Mouse (Mus musculus): Measurements from ENCODE around the gene Prdm1.

The Prdm1 gene

GRCm38 (mm10) chr10:44456757-44457595 is 71.3 kb downstream of the Prdm1 start:
- in situ Hi-C loops (cut with MboI, MseI) = loop anchor here (10.0 kb wide), 3 partner anchors 68 to 548 kb away; partner anchors contain the start of gene Prdm1

GRCm38 (mm10) chr10:44454753-44455152 is 73.5 kb downstream of the Prdm1 start:
- in situ Hi-C loops (cut with MboI, MseI) = loop anchor here (10.0 kb wide), 3 partner anchors 70 to 550 kb away; partner anchors contain the start of gene Prdm1

- in situ Hi-C loops (cut with MboI, MseI) = loop anchor here (10.0 kb wide), 3 partner anchors 71 to 551 kb away; partner anchors contain the start of gene Prdm1
These were observed 74.2 kb downstream of the Prdm1 start for GRCm38 (mm10) chr10:44454111-44454510.

- in situ Hi-C loops (cut with MboI, MseI) = loop anchor here (10.0 kb wide), 3 partner anchors 74 to 554 kb away; partner anchors contain the start of gene Prdm1
These were observed 77.5 kb downstream of the Prdm1 start for GRCm38 (mm10) chr10:44450835-44451234.

GRCm38 (mm10) chr10:44450108-44450507 is 78.2 kb downstream of the Prdm1 start:
- in situ Hi-C loops (cut with MboI, MseI) = loop anchor here (10.0 kb wide), 3 partner anchors 75 to 555 kb away; partner anchors contain the start of gene Prdm1

GRCm38 (mm10) chr10:44449666-44450065 is 78.6 kb downstream of the Prdm1 start:
- in situ Hi-C loops (cut with MboI, MseI) = loop anchor here (5.0 to 10.0 kb wide), 4 partner anchors 67 to 555 kb away; partner anchors contain the start of gene Prdm1

- in situ Hi-C loops (cut with MboI, MseI) = loop anchor here (5.0 kb wide), 1 partner anchor 66 kb away; no protein-coding TSS in a partner anchor
These were observed 80.1 kb downstream of the Prdm1 start for GRCm38 (mm10) chr10:44448165-44448564.

GRCm38 (mm10) chr10:44447406-44448139 is 80.7 kb downstream of the Prdm1 start:
- in situ Hi-C loops (cut with MboI, MseI) = loop anchor here (5.0 kb wide), 1 partner anchor 65 kb away; no protein-coding TSS in a partner anchor

GRCm38 (mm10) chr10:44447001-44447400 is 81.3 kb downstream of the Prdm1 start:
- in situ Hi-C loops (cut with MboI, MseI) = loop anchor here (5.0 kb wide), 1 partner anchor 65 kb away; no protein-coding TSS in a partner anchor

- in situ Hi-C loops (cut with MboI, MseI) = no loop called here
These were observed 83.9 kb downstream of the Prdm1 start for GRCm38 (mm10) chr10:44444415-44444814.

GRCm38 (mm10) chr10:44443696-44444095 is 84.6 kb downstream of the Prdm1 start:
- in situ Hi-C loops (cut with MboI, MseI) = no loop called here

GRCm38 (mm10) chr10:44439732-44440131 is 88.6 kb downstream of the Prdm1 start:
- in situ Hi-C loops (cut with MboI, MseI) = no loop called here

GRCm38 (mm10) chr10:44437614-44438013 is 90.7 kb downstream of the Prdm1 start:
- in situ Hi-C loops (cut with MboI, MseI) = no loop called here

- in situ Hi-C loops (cut with MboI, MseI) = no loop called here
These were observed 92.3 kb downstream of the Prdm1 start for GRCm38 (mm10) chr10:44435956-44436355.

- in situ Hi-C loops (cut with MboI, MseI) = no loop called here
These were observed 93.6 kb downstream of the Prdm1 start for GRCm38 (mm10) chr10:44434702-44435181.

GRCm38 (mm10) chr10:44432235-44432634 is 96.1 kb downstream of the Prdm1 start:
- in situ Hi-C loops (cut with MboI, MseI) = no loop called here

- in situ Hi-C loops (cut with MboI, MseI) = no loop called here
These were observed 96.6 kb downstream of the Prdm1 start for GRCm38 (mm10) chr10:44431689-44432088.

- in situ Hi-C loops (cut with MboI, MseI) = no loop called here
These were observed 99.0 kb downstream of the Prdm1 start for GRCm38 (mm10) chr10:44429177-44429888.

- in situ Hi-C loops (cut with MboI, MseI) = no loop called here
These were observed 100.4 kb downstream of the Prdm1 start for GRCm38 (mm10) chr10:44427891-44428361.

GRCm38 (mm10) chr10:44427426-44427825 is 100.9 kb downstream of the Prdm1 start:
- in situ Hi-C loops (cut with MboI, MseI) = no loop called here

GRCm38 (mm10) chr10:44425013-44425412 is 103.3 kb downstream of the Prdm1 start:
- in situ Hi-C loops (cut with MboI, MseI) = no loop called here

Measured in regulatory T cell (primary cell).